Mouse (Mus musculus) embryonic fibroblast, embryonic 13.5 days (primary cell): ENCODE measurements around the gene Ccng2.

Source experiments
- CTCF ChIP-seq: IDR thresholded peaks from 2 replicates; pipeline ENCODE4 v1.5.1; 2011; ENCODE audit warnings: mild to moderate bottlenecking, control low read depth, low read length, moderate library complexity, borderline replicate concordance; ENCODE audit not compliant: insufficient read depth
- POLR2A ChIP-seq: IDR thresholded peaks from 2 replicates; pipeline ENCODE4 v1.6.1; 2011; ENCODE audit warnings: low read depth, mild to moderate bottlenecking, control low read depth, low read length, moderate library complexity

- TF ChIP-seq CTCF: no peak
- TF ChIP-seq POLR2A: no peak
Measured at GRCm38 (mm10) chr5:93283109-93283508, 16.1 kb downstream of the Ccng2 start.
